Mouse (Mus musculus) midbrain, embryonic 16.5 days (tissue): ENCODE results near the gene Dcun1d4. TPM values are rescaled to one million over a fixed set of nuclear protein-coding genes. Genes with fewer than 3 reads are reported as not detected.
A peak's percentile ranks its signal among the peaks of the same experiment; 100 is the strongest.
"Not testable (repeated sequence)": the region's sequence is repeated elsewhere in the genome, so short reads cannot be mapped to it uniquely, and the experiment has no call there.

ENCODE experiments used
- ATAC-seq: fragments of 200-750 bp; cut with Nextera tagmentation; 2 replicates; pipeline ENCODE4 v1.8.0; 2017; ENCODE audit warnings: moderate TSS enrichment
- H3K27ac ChIP-seq: fragments of 300-500 bp; sonication (generic); 2 replicates; pipeline ENCODE4 v1.5.1; 2014; ENCODE audit warnings: mild to moderate bottlenecking, low read length, mixed read lengths
- H3K27me3 ChIP-seq: fragments of 300-500 bp; sonication (generic); 2 replicates; pipeline ENCODE4 v1.6.1; 2014; ENCODE audit warnings: low read depth, low read length, mixed read lengths; ENCODE audit not compliant: control insufficient read depth, insufficient read depth
- H3K36me3 ChIP-seq: fragments of 300-500 bp; sonication (generic); 2 replicates; pipeline ENCODE4 v1.6.1; 2014; ENCODE audit warnings: mild to moderate bottlenecking, low read length, moderate library complexity, mixed read lengths; ENCODE audit not compliant: control insufficient read depth, insufficient read depth
- H3K4me1 ChIP-seq: fragments of 300-500 bp; sonication (generic); 2 replicates; pipeline ENCODE4 v1.6.1; 2014; ENCODE audit warnings: mild to moderate bottlenecking, low read length, mixed read lengths; ENCODE audit not compliant: control insufficient read depth, insufficient read depth
- H3K4me2 ChIP-seq: fragments of 300-500 bp; sonication (generic); 2 replicates; pipeline ENCODE4 v1.6.1; 2014; ENCODE audit warnings: mild to moderate bottlenecking, low read length, mixed read lengths
- H3K4me3 ChIP-seq: fragments of 300-500 bp; sonication (generic); 2 replicates; pipeline ENCODE4 v1.5.1; 2014; ENCODE audit warnings: low read depth, mild to moderate bottlenecking, low read length, moderate library complexity, mixed read lengths
- H3K9ac ChIP-seq: fragments of 300-500 bp; sonication (generic); 2 replicates; pipeline ENCODE4 v1.6.1; 2014; ENCODE audit warnings: low read depth, low read length, mixed read lengths
- H3K9me3 ChIP-seq: fragments of 300-500 bp; sonication (generic); replicated peaks from 2 replicates; pipeline ENCODE4 v1.6.1; 2014; ENCODE audit warnings: mild to moderate bottlenecking, low read length, mixed read lengths; ENCODE audit not compliant: control insufficient read depth, poor library complexity, severe bottlenecking
- WGBS: fragments of 180-500 bp; shearing (Covaris S2); extraction: QIAGEN DNeasy Blood & Tissue Kit; methylation state at CpG from one replicate; pipeline ENCODE4 v1.1.7; 2014; 5-methylcytosine and 5-hydroxymethylcytosine counted together
- polyA plus RNA-seq: library from polyadenylated mRNA; unstranded; fragments of >200 nt; fragmentation: Nextera tagmentation; extraction: Ambion mirVana; gene quantifications from 2 replicates; pipeline ENCODE4 v1.2.1, GENCODE M21; 2015

Gene Dcun1d4
- polyA plus RNA-seq, 1 experiment from 2014 or later, result 51.5 TPM

GRCm38 (mm10) chr5:73468462-73469433 is 12.1 kb upstream of the Dcun1d4 start:
- H3K4me3 ChIP-seq, result no peak overlapping the region
- no peak overlapping the region for H3K27ac ChIP-seq
- no peak for ATAC-seq
- H3K27me3 ChIP-seq, result no peaks in the 10 kb centered on the region
- WGBS, result 87% methylated on average over 16 of the region's 16 CpGs
- no peaks in the 10 kb centered on the region for H3K9me3 ChIP-seq
- H3K4me2 ChIP-seq, result no peak overlapping the region
- no peaks in the 10 kb centered on the region for H3K4me1 ChIP-seq
- no peak overlapping the region for H3K9ac ChIP-seq
- H3K36me3 ChIP-seq, result no peaks in the 10 kb centered on the region

GRCm38 (mm10) chr5:73474412-73475405 is 6.1 kb upstream of the Dcun1d4 start:
- H3K27ac ChIP-seq, result no peak overlapping the region
- no peak overlapping the region for H3K9ac ChIP-seq
- H3K4me3 ChIP-seq, result no peak overlapping the region
- WGBS, result 87% methylated on average over 20 of the region's 20 CpGs
- H3K4me2 ChIP-seq, result no peak overlapping the region
- H3K4me1 ChIP-seq, result no peaks in the 10 kb centered on the region
- H3K27me3 ChIP-seq, result no peaks in the 10 kb centered on the region
- no peak for ATAC-seq
- H3K36me3 ChIP-seq, result no peaks in the 10 kb centered on the region
- H3K9me3 ChIP-seq, result no peaks in the 10 kb centered on the region

GRCm38 (mm10) chr5:73481401-73481800 is 601 bp downstream of the Dcun1d4 start:
- 94% methylated on average over 7 of the region's 7 CpGs for WGBS
- Histone ChIP-seq H3K9ac (no peak overlapping the region), H3K4me2 (no peak overlapping the region), H3K36me3 (no peaks in the 10 kb centered on the region), H3K27ac (no peak overlapping the region), H3K4me3 (no peak overlapping the region), H3K9me3 (no peaks in the 10 kb centered on the region), H3K27me3 (no peaks in the 10 kb centered on the region), H3K4me1 (no peaks in the 10 kb centered on the region)
- ATAC-seq, result no peak

GRCm38 (mm10) chr5:73482381-73482780 is 1.6 kb downstream of the Dcun1d4 start:
- H3K27ac ChIP-seq, H3K9ac ChIP-seq, H3K27me3 ChIP-seq, H3K36me3 ChIP-seq, H3K4me1 ChIP-seq, H3K4me2 ChIP-seq, H3K4me3 ChIP-seq, H3K9me3 ChIP-seq, ATAC-seq: not testable (repeated sequence)
- WGBS, result 100% methylated on average over 1 of the region's 1 CpGs

GRCm38 (mm10) chr5:73484016-73484615 is 3.3 kb downstream of the Dcun1d4 start:
- H3K4me2 ChIP-seq, result peak overlapping the region; percentile 17; the same call in 1 of the 2 replicates
- no peak overlapping the region for H3K9ac ChIP-seq
- no peak for ATAC-seq
- H3K4me1 ChIP-seq, result no peaks in the 10 kb centered on the region
- no peaks in the 10 kb centered on the region for H3K36me3 ChIP-seq
- H3K4me3 ChIP-seq, result peak overlapping the region; percentile 6
- no peaks in the 10 kb centered on the region for H3K9me3 ChIP-seq
- no peak overlapping the region; the same call in 1 of the 2 replicates for H3K27ac ChIP-seq
- 58% methylated on average over 5 of the region's 5 CpGs for WGBS
- H3K27me3 ChIP-seq, result no peaks in the 10 kb centered on the region

GRCm38 (mm10) chr5:73486451-73486850 is 5.7 kb downstream of the Dcun1d4 start:
- Histone ChIP-seq H3K27me3 (no peaks in the 10 kb centered on the region), H3K4me1 (peaks cover 7% of the 10 kb centered on the region), H3K9ac (no peak overlapping the region), H3K36me3 (no peaks in the 10 kb centered on the region), H3K4me3 (no peak overlapping the region), H3K9me3 (no peaks in the 10 kb centered on the region), H3K27ac (no peak overlapping the region), H3K4me2 (no peak overlapping the region)
- no peak for ATAC-seq
- WGBS, result 54% methylated on average over 4 of the region's 4 CpGs

GRCm38 (mm10) chr5:73489915-73490314 is 9.1 kb downstream of the Dcun1d4 start:
- H3K4me1 ChIP-seq, result peaks cover 22% of the 10 kb centered on the region
- peak overlapping the region; percentile 83 for H3K4me3 ChIP-seq
- H3K9ac ChIP-seq, result peak overlapping the region; percentile 78
- peak overlapping the region; percentile 88 for H3K27ac ChIP-seq
- no peaks in the 10 kb centered on the region for H3K9me3 ChIP-seq
- no peaks in the 10 kb centered on the region for H3K36me3 ChIP-seq
- no peak for ATAC-seq
- peak overlapping the region; percentile 79 for H3K4me2 ChIP-seq
- no peaks in the 10 kb centered on the region for H3K27me3 ChIP-seq
- 5% methylated on average over 14 of the region's 14 CpGs for WGBS

- Histone ChIP-seq H3K9ac (peak overlapping the region; percentile 79), H3K9me3 (no peaks in the 10 kb centered on the region), H3K4me2 (peak overlapping the region; percentile 79), H3K4me1 (peaks cover 24% of the 10 kb centered on the region), H3K4me3 (peak overlapping the region; percentile 83), H3K36me3 (no peaks in the 10 kb centered on the region), H3K27me3 (no peaks in the 10 kb centered on the region), H3K27ac (peak overlapping the region; percentile 90)
- WGBS, result 0% methylated on average over 37 of the region's 37 CpGs
- ATAC-seq, result peak; percentile 96
These were observed 9.8 kb downstream of the Dcun1d4 start for GRCm38 (mm10) chr5:73490596-73491073.
